Mouse (Mus musculus) stomach, postnatal 0 days (tissue): ENCODE results near the gene Elmod1. TPM values are rescaled to one million over a fixed set of nuclear protein-coding genes. Genes with fewer than 3 reads are reported as not detected.
"Not testable (repeated sequence)": the region's sequence is repeated elsewhere in the genome, so short reads cannot be mapped to it uniquely, and the experiment has no call there.

ENCODE experiments used
- ATAC-seq: fragments of 200-750 bp; cut with Nextera tagmentation; 2 replicates; pipeline ENCODE4 v1.8.0; 2017; ENCODE audit not compliant: low FRiP score, low TSS enrichment
- DNase-seq: peaks from one replicate; pipeline ENCODE4 v3.0.0-alpha.2; 2016; ENCODE audit warnings: low spot score
- H3K27ac ChIP-seq: fragments of 300-500 bp; sonication (generic); replicated peaks from 2 replicates; pipeline ENCODE4 v1.5.1; 2014; ENCODE audit warnings: mild to moderate bottlenecking, control low read depth
- H3K27me3 ChIP-seq: fragments of 300-500 bp; sonication (generic); 2 replicates; pipeline ENCODE4 v1.6.1; 2014; ENCODE audit warnings: low read length; ENCODE audit not compliant: control insufficient read depth, insufficient read depth
- H3K36me3 ChIP-seq: fragments of 300-500 bp; sonication (generic); 2 replicates; pipeline ENCODE4 v1.6.1; 2014; ENCODE audit warnings: low read length, mixed read lengths; ENCODE audit not compliant: control insufficient read depth, insufficient read depth
- H3K4me1 ChIP-seq: fragments of 300-500 bp; sonication (generic); replicated peaks from 2 replicates; pipeline ENCODE4 v1.6.1; 2014; ENCODE audit warnings: antibody characterized with exemption; ENCODE audit not compliant: control insufficient read depth, insufficient read depth
- H3K4me2 ChIP-seq: fragments of 300-500 bp; sonication (generic); replicated peaks from 2 replicates; pipeline ENCODE4 v1.6.1; 2014; ENCODE audit warnings: low read depth, mild to moderate bottlenecking, control low read depth, moderate library complexity
- H3K4me3 ChIP-seq: fragments of 300-500 bp; sonication (generic); 2 replicates; pipeline ENCODE4 v1.5.1; 2014; ENCODE audit warnings: low read depth, low read length, control low read depth
- H3K9ac ChIP-seq: fragments of 300-500 bp; sonication (generic); 2 replicates; pipeline ENCODE4 v1.6.1; 2014; ENCODE audit warnings: mild to moderate bottlenecking, low read length, control low read depth, mixed read lengths
- H3K9me3 ChIP-seq: fragments of 300-500 bp; sonication (generic); 2 replicates; pipeline ENCODE4 v1.6.1; 2016; ENCODE audit warnings: low read length; ENCODE audit not compliant: control insufficient read depth
- CTCF ChIP-seq: IDR thresholded peaks from 2 replicates; pipeline ENCODE4 v1.5.1; 2016; ENCODE audit warnings: antibody characterized with exemption, low read depth, mild to moderate bottlenecking, moderate library complexity
- EP300 ChIP-seq: optimal IDR thresholded peaks from 2 replicates; pipeline ENCODE3; 2016; ENCODE audit warnings: antibody characterized with exemption
- WGBS: fragments of 180-500 bp; shearing (Covaris S2); extraction: QIAGEN DNeasy Blood & Tissue Kit; methylation state at CpG from one replicate; pipeline ENCODE4 v1.1.7; 2014; 5-methylcytosine and 5-hydroxymethylcytosine counted together
- polyA plus RNA-seq: library from polyadenylated mRNA; unstranded; fragments of >200 nt; fragmentation: Nextera tagmentation; extraction: Ambion mirVana; gene quantifications from 2 replicates; pipeline ENCODE4 v1.2.1, GENCODE M21; 2015

Gene Elmod1
- polyA plus RNA-seq: 9.2 and 10.5 TPM in 2 replicates

DNA sequence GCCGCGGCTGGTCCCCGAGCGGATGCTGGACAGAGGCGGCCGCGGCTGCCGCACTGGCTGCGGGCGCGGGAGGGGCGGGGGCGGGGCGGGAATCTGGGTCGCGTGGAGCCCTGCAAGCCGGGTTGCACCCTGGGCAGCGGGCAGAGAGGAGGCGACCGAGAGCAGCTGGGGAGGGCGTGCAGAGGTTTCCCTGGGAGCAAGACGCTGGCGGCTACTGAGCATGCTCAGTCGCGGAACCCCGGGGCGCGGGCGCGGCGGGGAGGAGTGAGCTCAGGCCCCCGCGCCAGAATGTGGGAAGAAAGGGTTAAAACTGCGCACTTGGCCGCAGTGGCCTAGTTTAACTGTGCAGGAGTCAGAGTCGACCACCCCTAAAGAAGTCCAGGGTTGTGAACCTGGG, at the start of gene Elmod1:
Elmod1 (minus strand) TSS at position 180 of the 397 bp plus-strand sequence.
- H3K4me1 ChIP-seq: no peaks in the 10 kb centered on the region
- peak within 1 kb of the TSS; percentile 41; the same call in 1 of the 2 replicates for H3K9ac ChIP-seq
- WGBS: 2% methylated on average over 29 of the region's 36 CpGs
- H3K4me2 ChIP-seq: peak within 1 kb of the TSS; percentile 72
- TF ChIP-seq CTCF: peak; percentile 59
- TF ChIP-seq EP300: no peak
- no peaks in the 10 kb centered on the region for H3K36me3 ChIP-seq
- H3K27me3 ChIP-seq: peaks cover 5% of the 10 kb centered on the region; the same call in 1 of the 2 replicates
- no peaks in the 10 kb centered on the region for H3K9me3 ChIP-seq
- H3K4me3 ChIP-seq: peak within 1 kb of the TSS; percentile 48
- no peak within 1 kb of the TSS for H3K27ac ChIP-seq
- ATAC-seq: peak; percentile 67
- peak; percentile 64 for DNase-seq

DNA sequence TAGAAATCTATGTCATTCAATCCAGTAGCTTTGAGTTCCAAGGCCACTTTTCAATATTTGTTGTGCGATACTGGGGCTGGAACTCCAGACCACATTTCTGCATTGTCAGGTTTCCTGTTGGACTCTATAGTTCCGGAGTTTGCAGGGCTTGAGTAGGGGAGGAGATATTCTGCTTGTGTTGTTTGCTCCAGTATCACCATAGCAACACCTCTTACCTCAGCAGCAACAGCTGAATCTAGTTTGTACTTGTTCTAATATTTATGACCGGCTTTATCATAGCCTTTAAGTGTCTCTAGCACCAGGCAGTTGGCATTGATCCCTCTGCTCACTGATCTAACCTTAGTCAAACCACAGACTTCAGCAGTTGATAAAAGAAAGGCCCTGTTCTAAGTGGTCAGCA, 47.7 kb upstream of the Elmod1 start:
- ATAC-seq (peak; percentile 71), DNase-seq (no peak)
- 48% methylated on average over 3 of the region's 3 CpGs for WGBS
- H3K27ac ChIP-seq: no peak overlapping the region
- no peaks in the 10 kb centered on the region for H3K9me3 ChIP-seq
- H3K27me3 ChIP-seq: no peaks in the 10 kb centered on the region
- no peaks in the 10 kb centered on the region for H3K36me3 ChIP-seq
- H3K9ac ChIP-seq: no peak overlapping the region
- no peaks in the 10 kb centered on the region for H3K4me1 ChIP-seq
- H3K4me2 ChIP-seq: no peak overlapping the region
- TF ChIP-seq EP300 (no peak), CTCF (no peak)
- H3K4me3 ChIP-seq: no peak overlapping the region

DNA sequence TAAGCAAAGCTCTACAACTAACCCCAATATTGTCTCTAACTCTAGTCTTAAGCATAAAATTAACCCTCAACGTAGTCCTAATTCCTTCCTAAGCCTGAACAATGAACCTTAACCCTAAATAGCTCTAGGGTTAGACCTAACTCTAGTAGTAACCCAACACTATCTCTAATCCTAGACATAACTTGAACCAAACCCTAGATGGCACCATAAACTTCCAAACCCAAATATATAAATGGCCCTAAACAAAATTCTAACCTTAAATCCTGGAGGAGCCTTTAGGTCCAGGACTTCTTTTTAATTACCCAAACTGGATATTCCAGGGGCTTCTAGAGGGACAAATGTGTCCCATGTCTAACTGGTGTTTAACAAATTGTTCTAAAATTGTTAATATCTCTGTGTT, 19.4 kb upstream of the Elmod1 start:
- Histone ChIP-seq H3K4me3 (no peak overlapping the region), H3K4me2 (no peak overlapping the region), H3K4me1 (no peaks in the 10 kb centered on the region), H3K36me3 (no peaks in the 10 kb centered on the region), H3K27ac (no peak overlapping the region), H3K9me3 (no peaks in the 10 kb centered on the region), H3K27me3 (no peaks in the 10 kb centered on the region), H3K9ac (no peak overlapping the region)
- ATAC-seq (no peak), DNase-seq (no peak)
- TF ChIP-seq CTCF (peak; percentile 35), EP300 (no peak)
- WGBS: 56% methylated on average over 1 of the region's 1 CpGs

GRCm38 (mm10) chr9:53992567-53992966, 17.5 kb upstream of the Elmod1 start:
- DNase-seq, H3K9ac ChIP-seq, H3K27me3 ChIP-seq, H3K4me3 ChIP-seq, H3K36me3 ChIP-seq, H3K4me2 ChIP-seq, H3K9me3 ChIP-seq, H3K4me1 ChIP-seq, ATAC-seq, H3K27ac ChIP-seq: not testable (repeated sequence)

GRCm38 (mm10) chr9:53990921-53991320, 15.8 kb upstream of the Elmod1 start:
- no peaks in the 10 kb centered on the region for H3K9me3 ChIP-seq
- no peak overlapping the region for H3K4me3 ChIP-seq
- no peak overlapping the region for H3K9ac ChIP-seq
- H3K27me3 ChIP-seq: no peaks in the 10 kb centered on the region
- DNase-seq (peak; percentile 31), ATAC-seq (0 out of 2 replicates have a peak, but pooled peaks have one; percentile 54)
- WGBS: 3% methylated on average over 3 of the region's 3 CpGs
- no peaks in the 10 kb centered on the region for H3K36me3 ChIP-seq
- peak; percentile 95 for TF ChIP-seq CTCF
- TF ChIP-seq EP300: no peak
- no peak overlapping the region for H3K27ac ChIP-seq
- H3K4me2 ChIP-seq: no peak overlapping the region
- no peaks in the 10 kb centered on the region for H3K4me1 ChIP-seq

DNA sequence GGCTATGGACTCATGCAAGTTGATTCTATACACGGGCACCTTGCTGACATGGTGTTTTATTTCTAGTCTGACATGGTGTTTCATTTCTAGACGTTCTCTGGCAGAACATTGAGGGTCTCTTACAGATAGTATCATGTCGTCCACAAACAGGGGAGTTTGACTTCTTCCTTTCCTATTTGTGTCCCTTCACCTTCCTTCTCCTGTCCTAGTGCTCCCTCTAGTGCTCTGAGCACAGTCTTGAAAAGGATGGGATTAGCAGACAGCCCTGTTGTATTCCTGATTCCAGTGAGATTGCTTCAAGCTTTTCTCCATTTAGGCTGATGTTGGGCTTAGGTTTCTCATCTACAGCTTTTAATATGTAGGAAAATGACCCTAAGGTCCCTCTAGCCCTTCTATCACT, 11.9 kb upstream of the Elmod1 start:
- no peaks in the 10 kb centered on the region for H3K36me3 ChIP-seq
- H3K4me3 ChIP-seq: no peak overlapping the region
- no peak overlapping the region for H3K9ac ChIP-seq
- no peak for DNase-seq
- no peaks in the 10 kb centered on the region for H3K9me3 ChIP-seq
- H3K4me1 ChIP-seq: no peaks in the 10 kb centered on the region
- 26% methylated on average over 3 of the region's 3 CpGs for WGBS
- H3K27ac ChIP-seq: no peak overlapping the region
- no peaks in the 10 kb centered on the region for H3K27me3 ChIP-seq
- TF ChIP-seq CTCF: peak; percentile 84
- TF ChIP-seq EP300: no peak
- no peak overlapping the region for H3K4me2 ChIP-seq
- ATAC-seq: no peak
